Mouse (Mus musculus) adrenal gland, adult 10 weeks (tissue): ENCODE measurements around the gene Xpot. TPM values are rescaled to one million over a fixed set of nuclear protein-coding genes. Genes with fewer than 3 reads are reported as not detected.

Experiments used
- polyA plus RNA-seq: library from polyadenylated mRNA; stranded (reverse); fragments of 350-450 nt; fragmentation: Illumina TruSeq; extraction: RNeasy Lipid Tissue Mini Kit (QIAGEN cat#74804); gene quantifications from one replicate; pipeline ENCODE4 v1.2.3, GENCODE M21; 2014; ENCODE audit warnings: low read depth, low replicate concordance

Gene Xpot
- polyA plus RNA-seq: 122 TPM

DNA sequence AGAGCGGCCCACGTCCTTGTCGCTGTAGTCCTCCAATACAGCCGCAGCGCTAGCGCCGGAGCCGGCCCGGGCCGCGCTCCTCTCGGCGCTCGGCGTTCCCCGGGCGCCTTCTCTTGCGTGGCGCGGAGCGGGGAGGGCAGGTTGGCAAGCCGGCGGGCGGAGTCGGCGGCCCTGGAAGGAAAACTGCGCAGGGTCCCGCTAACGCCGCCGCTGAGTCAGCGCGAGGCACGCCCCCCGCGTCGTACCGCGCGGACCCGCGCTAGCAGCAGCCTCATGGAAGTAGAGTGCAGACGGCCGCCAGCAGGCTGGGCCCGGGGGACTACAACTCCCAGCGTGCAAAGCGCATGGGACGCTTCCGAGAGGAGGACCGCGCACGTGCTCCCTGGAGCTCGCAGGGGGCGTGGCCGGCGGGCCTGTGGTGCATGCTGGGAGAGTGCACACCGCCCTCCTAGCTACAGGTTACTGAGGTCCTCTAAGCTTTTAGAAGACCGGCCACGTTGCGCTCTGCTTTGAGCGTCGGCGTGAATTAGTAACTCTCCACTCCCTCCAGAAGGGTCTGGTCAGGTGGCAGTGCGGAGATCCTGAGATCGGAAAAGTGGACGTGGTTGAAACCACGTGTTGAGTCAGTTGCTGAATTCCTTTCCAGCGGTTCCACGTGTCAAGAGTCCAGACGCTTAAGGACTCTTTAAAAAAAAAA, at the start of gene Xpot:
TSS of gene Xpot (minus strand) at position 147 of the 697 bp plus-strand sequence.

DNA sequence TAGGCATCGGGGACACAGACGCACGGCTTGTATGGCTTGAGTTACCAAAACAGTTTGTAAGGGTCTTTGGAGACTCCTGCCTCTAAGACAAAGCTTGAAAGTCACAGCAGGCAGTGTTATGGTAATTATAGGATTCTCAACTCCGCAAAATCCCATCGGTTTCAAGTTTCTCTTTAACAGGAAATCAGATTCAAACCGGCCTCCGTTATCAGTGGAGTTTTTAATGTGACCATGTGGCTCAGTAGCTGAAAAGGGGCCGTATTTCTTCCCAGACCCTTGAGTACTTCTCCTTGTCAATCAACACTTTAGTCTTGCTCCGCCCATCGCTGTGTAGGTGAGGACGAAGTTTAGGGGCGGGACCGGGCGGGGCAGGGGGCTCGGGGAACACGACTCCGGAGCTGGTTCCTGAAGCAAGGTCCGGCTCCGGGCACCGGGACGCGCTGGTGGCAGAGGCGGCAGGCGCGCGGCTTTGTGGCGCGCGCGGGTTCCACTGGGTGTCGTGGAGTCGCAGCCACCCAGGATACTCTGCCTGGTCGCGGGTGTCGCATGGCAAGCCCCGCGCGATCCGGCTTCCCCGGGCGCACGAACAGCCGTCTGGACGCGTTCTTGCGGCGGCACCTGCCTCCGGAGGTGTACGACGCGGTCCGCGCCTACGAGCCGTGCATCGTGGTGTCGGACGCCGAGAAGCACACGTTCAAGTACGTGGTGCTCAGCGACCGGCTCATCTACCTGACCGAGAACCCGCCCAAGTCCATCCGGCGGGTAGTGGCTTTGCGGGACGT, 15.3 kb upstream of the Xpot start, which contains the start of gene D930020B18Rik:
TSS of gene D930020B18Rik (plus strand) at position 317 of the 782 bp plus-strand sequence.

DNA sequence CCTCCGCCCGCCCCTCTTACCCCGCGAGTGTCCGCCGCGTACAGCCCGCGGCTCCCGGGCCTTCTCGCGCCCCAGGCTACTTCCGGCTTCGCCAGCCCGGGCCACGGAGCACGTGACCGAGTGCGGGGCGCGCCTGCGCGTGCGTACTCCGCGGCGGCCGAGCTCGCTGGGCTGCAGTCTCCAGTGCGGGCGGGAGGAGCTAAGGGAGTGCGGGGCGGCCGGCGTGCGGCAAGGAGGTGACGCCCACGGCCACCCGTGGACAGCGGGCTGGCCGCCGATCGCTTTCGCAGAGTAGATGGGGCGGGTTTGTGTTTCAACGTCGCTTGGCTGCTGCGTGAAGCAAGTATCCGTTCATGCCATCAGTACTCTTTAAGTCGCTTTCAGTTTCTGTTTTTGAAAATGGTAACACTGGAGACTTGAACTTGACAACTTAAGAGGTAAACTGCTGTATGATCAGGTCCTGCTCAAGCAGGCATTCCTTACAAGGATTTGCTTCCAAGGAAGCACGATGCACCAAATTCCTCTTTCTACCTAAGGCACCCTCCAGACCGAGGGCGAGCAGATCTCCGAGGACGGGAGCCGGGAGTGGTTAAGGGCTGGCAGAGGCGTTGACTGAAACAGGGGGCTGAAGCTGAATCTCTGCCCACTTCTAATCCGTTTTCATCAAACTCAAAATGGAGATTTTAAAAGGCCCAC, 39.3 kb downstream of the Xpot start, which contains the start of gene Tbk1:
TSS of gene Tbk1 (minus strand) at position 113 of the 696 bp plus-strand sequence.

Other genes starting within 250 kb of the Xpot start
- 29.5 TPM for gene Rassf3, start 150.0 kb downstream of the Xpot start, polyA plus RNA-seq
- 105 TPM for gene Tbk1, start 39.5 kb downstream of the Xpot start, polyA plus RNA-seq
- gene D930020B18Rik, start 15.3 kb upstream of the Xpot start, polyA plus RNA-seq: not detected
- 15.3 TPM for gene BC048403, start 113.6 kb upstream of the Xpot start, polyA plus RNA-seq